Mouse (Mus musculus) cerebral cortex, adult 2 months (tissue): ENCODE data around the gene Metap2.

Experiments
- WGBS: fragments of 180-500 bp; shearing (Covaris S2); methylation state at CpG from one replicate; pipeline ENCODE4 v1.1.7; 2018; 5-methylcytosine and 5-hydroxymethylcytosine counted together

Metap2 gene

DNA sequence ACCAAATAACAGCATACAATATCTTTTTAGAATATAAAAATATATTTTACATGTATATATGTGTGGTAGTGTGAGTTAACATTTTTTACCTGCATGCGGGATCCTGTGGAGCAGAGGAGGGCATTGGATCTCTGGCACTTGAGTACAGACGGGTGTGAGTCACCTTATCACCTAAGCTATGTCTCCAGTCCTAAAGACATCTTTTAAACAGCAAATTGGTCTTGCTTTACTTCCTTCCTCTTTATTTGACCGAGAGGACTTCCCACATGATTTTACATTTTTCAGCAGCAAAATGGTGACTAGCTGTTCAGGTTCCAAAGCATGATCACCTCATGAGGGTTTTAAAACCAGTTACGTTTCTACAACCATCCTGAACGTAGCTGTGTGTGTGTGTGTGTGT, 14.4 kb upstream of the Metap2 start:
- WGBS: 86% methylated on average over 5 of the region's 5 CpGs

DNA sequence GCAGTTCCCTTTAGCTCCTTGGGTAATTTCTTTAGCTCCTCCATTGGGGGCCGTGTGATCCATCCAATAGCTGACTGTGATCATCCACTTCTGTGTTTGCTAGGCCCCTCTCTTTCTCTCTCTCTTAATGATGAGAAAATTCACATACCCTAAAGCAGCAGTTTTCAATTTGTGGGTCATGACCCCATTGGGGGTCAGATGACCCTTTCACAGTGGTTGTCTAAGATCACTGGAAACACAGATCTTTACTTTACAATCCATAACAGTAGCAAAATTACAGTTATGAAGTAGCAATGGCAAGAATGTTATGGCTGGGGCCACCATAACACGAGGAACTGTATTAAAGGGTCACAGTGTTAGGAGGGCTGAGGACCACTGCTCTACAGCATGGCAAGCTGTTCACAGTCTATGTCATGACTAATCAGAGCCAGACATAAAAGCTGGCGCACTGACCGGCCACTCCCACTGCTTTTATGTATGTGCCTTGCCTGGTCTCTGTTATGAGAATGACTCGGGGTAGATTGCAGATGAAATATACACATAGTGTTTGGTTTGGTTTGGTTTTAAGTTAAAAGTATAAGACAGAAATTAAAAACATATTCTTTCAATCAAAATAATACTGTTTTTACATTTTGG, 13.0 kb upstream of the Metap2 start:
- 93% methylated on average over 5 of the region's 5 CpGs for WGBS

DNA sequence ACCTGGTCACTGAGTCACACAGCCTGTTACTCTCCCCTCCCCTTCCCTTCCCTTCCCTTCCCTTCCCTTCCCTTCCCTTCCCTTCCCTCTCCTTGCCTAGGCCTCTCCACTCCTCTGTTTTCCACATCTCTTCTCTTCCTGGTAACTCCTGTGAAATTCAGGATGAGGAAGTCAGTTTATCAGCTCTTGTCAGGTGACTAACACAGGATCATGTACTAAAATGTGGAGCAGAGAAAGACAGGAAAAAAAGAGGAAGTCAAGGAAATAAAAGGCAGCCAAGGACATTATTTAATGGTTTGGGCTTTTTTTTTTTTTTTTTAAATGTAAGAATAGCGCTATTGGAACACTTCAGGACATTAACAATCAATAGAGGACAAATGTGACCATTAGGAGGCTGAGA, 12.1 kb upstream of the Metap2 start:
- 94% methylated on average over 1 of the region's 1 CpGs for WGBS

DNA sequence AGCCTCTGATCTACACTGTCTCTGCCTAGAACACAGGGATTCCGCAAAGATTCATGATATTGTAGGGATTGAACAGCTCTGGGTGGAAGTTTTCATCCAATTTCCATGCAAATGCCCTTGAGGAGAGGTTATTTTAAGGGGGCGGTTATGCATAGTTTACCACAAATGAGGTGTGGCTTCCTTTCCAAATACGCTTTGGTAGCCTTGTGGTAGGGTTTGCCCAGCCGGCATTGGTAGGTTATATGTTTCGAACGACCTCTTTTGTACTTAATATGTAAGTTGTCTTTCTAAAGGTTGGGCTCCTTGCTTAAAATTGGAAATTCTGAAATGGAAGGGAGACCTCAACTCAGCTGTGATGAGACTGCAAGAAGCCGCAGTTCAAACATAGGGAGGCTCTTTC, 11.6 kb upstream of the Metap2 start:
- 94% methylated on average over 7 of the region's 7 CpGs for WGBS

DNA sequence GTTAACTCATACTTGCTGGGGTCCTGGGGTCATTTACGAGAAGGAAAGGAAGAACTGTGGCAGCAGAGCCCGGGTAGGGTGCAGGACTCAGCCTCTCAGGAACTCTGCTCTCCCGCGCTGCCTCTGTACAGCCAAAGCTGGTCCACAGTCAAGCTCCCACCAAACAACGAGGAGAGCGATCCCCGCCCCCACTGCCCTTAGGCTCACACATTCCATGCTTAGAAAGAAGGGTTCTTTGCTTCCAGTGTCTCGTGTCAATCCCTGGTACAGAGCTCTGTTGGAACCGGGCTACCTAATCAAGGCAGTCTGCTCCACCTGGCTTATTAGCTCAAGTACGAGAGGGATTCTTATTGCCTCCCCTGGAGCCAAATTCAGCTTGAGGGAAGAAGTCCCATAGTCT, 10.5 kb upstream of the Metap2 start:
- 70% methylated on average over 10 of the region's 10 CpGs for WGBS

DNA sequence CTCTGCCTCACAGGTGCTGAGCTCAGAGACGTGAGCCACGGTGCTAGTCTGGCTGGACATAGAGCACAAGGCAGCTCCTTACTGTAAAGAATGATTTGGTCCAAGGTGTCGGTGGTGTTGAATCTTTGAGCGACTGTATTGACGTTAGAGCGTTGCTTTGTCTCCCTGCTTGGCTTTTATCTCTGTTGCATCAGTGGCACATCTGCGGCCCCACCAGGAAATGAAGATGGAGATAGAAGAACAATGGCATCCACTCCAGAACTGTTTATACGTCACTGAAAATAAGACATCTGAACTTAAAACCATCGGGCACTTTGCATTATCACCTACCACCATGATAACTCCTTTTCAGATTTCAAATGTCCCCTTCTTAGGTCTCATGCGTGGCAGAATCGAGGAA, 3.0 kb upstream of the Metap2 start:
- 82% methylated on average over 11 of the region's 11 CpGs for WGBS

DNA sequence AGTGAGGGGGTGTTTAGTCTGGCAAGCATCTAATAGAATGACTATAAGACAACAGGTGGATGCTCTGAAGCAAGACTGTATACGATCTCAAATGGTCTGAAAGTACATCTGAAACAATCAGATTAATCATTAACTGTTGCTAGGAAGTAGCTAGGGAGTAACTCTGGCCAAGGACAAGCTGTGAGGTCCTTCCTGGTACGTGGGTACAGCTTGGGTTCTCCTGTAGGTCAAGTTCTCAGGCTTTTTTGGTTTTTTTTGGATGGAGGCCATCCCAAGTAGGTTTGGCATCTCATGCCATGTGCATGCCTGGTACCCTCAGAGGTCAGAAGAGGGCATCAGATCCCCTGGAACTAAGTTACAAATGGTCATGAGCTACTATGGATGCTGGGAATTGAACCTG, 2.4 kb upstream of the Metap2 start:
- WGBS: 69% methylated on average over 2 of the region's 2 CpGs

DNA sequence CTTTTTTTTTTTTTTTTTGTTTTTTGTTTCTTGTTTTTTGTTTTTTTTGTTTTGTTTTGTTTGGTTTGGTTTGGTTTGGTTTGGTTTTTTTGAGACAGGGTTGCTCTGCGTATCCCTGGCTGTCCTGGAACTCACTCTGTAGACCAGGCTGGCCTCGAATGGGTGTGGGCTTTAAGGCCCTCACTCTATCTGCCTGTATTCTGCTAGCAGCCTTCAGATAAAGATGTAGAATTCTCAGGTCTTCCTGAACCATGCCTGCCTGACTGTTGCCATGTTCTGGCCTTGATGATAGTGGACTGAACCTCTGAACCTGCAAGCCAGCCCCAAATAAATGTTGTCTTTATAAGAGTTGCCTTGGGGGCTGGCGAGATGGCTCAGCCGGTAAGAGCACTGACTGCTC, 4.3 kb downstream of the Metap2 start:
- 95% methylated on average over 4 of the region's 4 CpGs for WGBS

DNA sequence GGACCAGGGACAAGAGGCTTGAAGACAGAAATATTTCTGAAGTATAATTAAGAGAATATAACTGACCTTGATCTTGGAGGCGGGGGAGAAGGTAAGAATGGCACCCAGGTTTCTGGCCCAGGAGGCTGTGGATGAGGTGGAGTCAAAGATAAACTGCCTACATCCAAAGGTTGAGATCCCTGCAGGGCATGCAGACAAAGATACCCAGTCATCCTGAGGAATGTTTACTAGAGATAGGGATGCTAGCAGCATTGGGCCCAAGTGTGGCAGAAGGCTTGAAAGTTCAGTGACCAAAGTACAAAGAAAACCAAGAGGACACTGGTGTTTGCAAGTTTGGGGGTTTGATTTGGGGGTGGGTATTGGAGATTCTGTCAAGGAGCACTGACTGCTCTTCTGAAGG, 5.9 kb downstream of the Metap2 start:
- WGBS: 94% methylated on average over 1 of the region's 1 CpGs

DNA sequence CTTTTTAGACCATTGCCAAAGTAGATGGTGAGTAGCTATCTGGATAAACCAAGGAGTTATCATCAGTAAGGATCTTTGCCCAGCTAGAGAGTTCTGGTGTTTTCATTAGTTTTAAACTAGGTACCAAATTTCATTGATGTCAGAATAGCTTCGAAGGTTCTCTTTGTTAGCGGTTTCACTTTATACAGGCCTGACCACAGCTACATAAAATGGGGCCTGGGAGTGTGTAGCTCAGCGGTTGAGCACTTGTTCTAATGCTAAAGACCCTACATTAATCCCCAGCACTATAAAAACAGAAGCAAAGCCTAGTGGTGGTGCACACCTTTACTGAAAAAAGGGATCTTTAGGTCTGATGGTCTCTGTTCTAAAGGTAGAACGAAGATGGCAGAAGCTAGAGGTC, 6.3 kb downstream of the Metap2 start:
- 70% methylated on average over 4 of the region's 4 CpGs for WGBS

DNA sequence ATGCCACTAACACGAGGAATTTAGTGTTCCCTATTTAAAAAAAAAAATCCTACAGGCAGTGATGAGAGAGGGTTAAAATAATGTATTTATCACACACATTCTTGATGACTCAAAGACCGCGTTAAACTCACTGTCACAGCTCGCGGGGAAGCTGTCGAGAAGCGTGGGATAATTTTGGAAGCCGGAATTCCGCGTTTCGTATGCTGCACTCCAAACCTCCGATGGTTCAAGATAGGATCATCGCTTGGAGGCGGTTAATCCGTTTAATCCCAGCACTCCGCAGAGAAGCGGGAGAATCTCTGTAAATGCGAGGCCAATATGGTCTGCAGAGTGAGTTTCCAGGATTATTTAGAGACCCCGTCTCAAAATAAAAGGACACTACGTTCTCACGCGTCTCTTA, 6.9 kb downstream of the Metap2 start:
- under 1% methylated on average over 22 of the region's 22 CpGs for WGBS

DNA sequence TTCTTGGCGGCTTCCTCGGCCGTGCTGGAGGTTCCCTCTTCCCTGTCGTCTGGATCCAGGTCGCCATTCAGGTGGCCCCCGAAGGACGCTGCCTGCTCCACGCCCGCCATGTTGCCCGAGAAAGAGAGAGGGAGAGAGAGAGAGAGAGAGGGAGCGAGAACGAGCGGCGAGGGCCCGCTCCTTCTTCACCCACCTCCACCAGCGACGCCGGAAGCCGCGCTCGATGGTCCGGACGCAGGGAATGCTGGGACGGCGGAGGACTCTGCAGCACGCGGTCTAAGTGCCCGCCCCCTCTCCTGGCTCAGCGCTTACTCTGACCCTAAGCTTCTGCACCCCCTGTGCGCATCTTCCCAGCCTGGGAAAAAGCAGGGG, 7.3 kb downstream of the Metap2 start:
- WGBS: under 1% methylated on average over 28 of the region's 30 CpGs

DNA sequence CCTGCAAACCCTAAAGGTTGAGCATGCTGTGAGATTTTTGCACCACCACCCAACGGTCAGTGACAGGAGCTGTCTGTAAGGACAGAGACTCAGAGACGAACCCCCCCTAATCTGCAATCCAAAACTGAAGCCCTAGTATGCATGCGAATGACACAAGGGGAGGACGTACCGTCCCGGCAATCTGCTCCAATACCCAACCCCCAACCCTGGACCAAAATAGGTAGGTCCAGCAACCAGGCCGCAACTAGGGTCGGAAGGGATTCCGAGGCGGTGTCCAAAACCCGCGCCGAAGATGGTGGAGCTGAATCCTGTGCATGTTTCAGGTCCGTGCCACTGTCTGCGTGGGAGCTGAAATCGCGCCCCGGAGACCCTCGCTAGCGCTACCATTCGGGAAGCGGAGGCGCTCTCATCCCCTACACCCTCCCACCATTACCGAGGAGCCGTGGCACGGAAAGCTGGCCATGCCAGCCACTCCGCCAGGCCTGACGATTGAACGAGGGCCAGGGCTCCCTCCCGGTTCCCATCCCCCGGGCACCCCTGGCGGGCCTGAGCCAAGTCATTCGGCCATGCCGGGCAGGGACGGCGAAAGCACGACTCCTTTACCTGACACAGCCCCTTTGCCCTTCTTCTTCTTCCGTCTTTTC, 7.8 kb downstream of the Metap2 start:
- under 1% methylated on average over 38 of the region's 38 CpGs for WGBS

DNA sequence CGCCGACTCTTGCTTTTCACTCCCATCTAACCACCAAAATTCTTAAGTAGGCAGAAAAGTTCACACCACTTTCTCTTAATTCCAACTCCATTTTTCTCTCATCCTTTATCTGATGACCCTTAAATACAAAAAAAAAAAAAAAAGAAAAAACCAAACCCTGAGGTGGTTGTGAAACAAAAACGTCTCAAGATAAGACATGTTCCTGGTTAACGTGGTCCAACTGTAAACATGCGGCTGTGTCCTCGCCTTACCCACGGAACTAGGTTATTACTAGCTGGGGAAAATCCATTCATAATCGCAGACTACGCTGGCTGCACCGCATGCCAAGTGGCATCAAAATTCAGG, 8.3 kb downstream of the Metap2 start:
- WGBS: 8% methylated on average over 10 of the region's 10 CpGs

DNA sequence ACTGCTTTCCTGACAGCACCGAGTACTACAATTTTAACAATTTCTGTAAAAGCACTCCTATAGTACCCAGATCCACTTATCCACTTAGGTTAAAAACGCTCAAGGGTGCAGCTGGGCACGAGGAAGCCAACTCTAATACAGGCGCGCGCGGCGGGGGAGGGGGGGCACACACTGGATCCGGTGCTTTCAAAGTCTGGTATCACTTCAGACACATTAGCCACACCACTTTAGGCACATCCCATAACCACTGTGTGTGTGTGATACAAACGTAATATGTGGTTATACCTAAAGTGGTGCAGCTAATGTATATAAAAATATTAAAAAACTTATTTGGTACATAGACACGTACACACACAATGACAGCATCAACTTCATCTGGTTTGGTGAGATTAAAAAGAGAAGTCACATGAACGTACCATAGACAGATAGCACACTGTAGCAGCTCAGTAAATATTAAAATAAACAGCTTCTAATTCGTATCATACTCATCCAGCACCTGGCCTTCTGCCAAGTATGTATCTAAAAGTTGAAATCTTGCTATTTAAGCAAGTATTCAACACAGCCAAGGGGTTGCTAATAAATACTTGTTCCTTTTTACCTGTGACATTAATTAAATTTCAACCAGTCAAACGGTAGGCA, 10.9 kb downstream of the Metap2 start:
- WGBS: 87% methylated on average over 14 of the region's 14 CpGs

DNA sequence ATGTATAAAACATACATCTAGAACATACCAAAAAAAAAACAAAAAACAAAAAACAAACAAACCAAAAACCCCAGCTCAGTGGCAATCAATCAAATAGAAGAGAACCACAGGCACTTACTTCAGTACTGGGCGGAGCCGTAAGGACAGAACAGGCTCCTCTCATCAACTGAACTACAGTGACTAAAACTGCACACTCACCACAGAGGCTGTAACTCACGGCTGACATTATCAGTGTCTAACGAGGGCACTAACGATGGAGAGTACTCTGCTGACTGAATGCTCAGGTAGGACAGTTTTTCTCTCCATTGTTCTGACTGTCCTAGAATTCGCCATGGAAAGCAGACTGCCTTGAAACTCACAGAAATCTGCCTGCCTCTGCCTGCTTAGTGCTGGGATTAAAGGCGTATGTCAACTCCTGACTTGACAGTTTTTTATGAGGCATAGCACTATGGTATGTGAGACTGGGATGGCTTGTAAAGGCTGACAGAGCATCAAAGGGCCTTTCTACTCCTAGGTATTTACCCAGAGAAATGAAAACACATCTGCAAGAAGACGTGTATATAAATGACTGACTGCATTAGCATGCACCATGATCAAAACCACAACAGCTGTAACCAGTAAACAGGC, 14.0 kb downstream of the Metap2 start:
- WGBS: 78% methylated on average over 8 of the region's 8 CpGs

DNA sequence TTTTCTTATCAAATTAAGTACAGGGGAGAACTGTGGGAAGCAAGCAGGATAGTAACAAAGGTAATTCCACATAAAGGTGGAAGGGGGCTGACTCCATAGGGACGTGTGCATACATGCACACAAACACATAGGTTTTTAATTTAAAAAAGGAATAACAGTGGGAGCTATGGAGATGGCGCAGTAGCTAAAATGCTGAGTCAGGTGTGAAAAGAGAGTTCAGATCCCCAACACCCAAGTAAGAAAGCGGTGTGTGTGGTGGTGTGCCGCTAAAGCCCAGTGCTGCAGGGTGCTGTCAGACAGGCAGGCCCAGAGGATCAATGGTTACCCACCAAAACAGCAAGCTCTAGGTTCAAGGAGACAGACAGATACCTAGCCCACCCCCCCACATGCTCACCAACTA, 18.2 kb downstream of the Metap2 start:
- WGBS: 94% methylated on average over 4 of the region's 4 CpGs

DNA sequence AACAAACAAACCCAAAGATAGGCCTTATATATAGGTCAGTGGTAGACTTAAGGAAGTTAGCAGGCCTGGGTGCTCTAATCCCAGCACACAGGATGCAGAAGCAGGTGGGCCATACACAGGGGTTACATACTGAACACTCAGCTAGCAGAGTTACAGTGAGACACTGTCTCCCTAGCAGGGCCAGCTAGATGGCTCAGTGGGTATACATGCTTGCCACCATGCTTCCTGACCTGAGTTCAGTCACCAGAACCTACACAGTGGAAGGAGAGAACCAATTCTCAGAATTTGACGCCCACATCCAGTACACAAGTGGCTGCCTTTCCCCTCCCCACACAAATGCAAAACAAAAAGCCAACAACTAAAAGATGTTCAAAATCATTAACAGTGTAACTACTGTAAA, 20.1 kb downstream of the Metap2 start:
- WGBS: 75% methylated on average over 1 of the region's 1 CpGs

DNA sequence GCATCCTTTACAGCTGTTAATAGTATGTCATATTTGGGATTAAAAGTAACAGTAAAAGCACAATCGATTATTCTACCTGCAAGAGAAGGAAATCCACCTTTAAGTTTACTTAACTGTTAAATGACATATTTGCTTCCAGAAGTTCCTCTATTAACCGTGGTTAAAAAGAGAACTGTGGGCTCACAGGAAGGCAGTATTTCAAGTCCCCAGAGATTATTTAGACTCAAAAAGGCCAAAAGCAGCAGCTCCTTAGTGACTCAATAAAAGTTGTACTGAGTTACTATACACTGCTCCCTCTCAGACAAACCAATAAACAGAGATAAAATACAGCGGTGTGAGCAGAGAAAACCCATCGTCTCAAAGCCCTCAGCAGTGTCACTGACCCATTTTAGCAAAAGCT, 28.0 kb downstream of the Metap2 start:
- WGBS: 85% methylated on average over 4 of the region's 4 CpGs

DNA sequence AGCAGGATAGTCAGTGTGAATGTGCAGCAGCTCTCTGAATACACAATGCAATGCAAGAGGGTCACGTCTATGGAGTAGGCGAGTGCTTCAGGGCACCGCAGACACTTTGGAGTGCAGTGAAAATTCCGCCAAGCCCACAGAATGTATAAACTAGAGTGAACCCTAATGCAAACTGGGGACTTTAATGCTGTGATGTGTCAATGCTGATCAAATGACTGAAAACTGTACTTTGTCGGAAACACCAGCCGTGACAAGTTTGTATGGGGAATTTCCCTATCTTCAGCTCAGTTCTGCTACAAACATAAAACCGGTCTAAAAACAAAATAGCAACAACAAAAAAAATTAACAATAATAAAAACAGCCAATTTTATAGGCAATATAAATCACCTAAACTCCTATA, 28.5 kb downstream of the Metap2 start:
- WGBS: 93% methylated on average over 7 of the region's 7 CpGs

DNA sequence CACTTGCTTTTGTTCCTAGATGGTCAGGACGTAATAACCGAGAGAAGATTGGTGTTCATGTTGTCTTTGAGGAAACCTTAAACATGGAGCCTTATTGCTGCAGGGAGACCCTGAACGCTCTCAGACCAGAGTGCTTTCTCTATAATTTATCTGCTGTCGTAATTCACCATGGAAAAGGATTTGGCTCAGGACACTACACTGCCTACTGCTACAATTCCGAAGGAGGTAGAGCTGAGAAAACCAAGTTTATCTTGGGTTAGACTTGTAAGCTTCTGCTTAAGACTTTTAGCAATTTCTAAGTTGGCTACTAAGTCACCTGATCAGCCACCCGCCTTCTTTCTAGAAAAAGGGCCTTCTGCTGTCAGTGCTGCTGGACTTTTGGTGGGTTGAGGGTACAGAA, 40.8 kb downstream of the Metap2 start:
- WGBS: 64% methylated on average over 6 of the region's 6 CpGs

DNA sequence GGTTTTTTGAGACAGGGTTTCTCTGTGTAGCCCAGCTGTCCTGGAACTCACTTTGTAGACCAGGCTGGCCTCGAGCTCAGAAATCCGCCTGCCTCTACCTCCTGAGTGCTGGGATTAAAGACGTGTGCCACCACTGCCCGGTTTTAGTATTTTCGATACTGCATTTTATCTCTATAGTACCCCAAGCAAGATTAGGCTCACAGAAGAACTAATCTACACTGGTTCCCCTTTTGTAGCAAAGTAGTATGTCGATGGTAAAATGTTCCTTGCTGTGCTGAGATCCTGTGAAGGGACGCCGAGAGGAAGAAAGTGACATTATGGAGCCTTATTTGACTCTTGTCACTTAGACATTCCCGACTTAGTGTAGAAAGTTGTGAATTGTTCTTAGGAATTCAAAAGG, 41.8 kb downstream of the Metap2 start:
- 91% methylated on average over 9 of the region's 9 CpGs for WGBS

DNA sequence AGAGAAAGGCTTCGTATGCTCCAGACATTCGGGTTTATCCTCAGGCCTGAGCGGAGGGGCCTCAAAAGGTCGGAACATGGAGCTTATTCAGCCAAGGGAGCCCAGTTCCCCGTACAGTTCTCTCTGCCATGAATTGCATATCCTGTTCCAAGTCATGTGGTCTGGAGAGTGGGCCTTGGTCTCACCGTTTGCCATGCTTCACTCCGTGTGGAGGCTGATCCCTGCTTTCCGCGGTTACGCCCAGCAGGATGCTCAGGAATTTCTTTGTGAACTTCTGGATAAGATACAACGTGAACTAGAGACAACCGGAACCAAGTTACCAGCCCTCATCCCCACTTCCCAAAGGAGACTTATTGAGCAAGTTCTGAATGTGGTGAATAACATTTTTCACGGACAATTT, 50.2 kb downstream of the Metap2 start:
- 94% methylated on average over 13 of the region's 13 CpGs for WGBS
